ENCODE assay signal across 11 mouse cellular contexts in genomic region chr6:112488821-112489180, GRCm38 (mm10). TPM values are rescaled to one million over a fixed set of nuclear protein-coding genes. Genes with fewer than 3 reads are reported as not detected.
DNase-seq lines count a peak whose midpoint lies in the region; ATAC-seq lines count a peak whose summit lies in the region.
"Had no signal": no experiment of that assay in that cellular context is flagged by ENCODE, and none has a peak within 500 bp of the region (broad histone marks: within the 10 kb centered on the region; RNA-seq: fewer than 3 reads in every experiment).

No protein-coding gene starts in this region.

- no peak overlapping the region for H3K27ac ChIP-seq in kidney, embryonic 16.5 days (ENCODE audit: low read length)
- no peak overlapping the region for H3K27ac ChIP-seq in brown adipose tissue, adult 24 weeks (replicated peaks; ENCODE audit: low read depth, low read length)
- no peak overlapping the region for H3K27ac ChIP-seq in hindbrain, embryonic 16.5 days (ENCODE audit: low read depth, low read length)
- no peak overlapping the region for H3K27ac ChIP-seq in neural tube, embryonic 11.5 days (ENCODE audit: low read depth, low read length)

- peaks cover 12% of the 10 kb centered on the region for H3K4me1 ChIP-seq in kidney, embryonic 16.5 days (ENCODE audit: insufficient read depth, low read length)
- peaks cover 4% of the 10 kb centered on the region; the same call in 1 of the 2 replicates for H3K4me1 ChIP-seq in brown adipose tissue, adult 24 weeks (ENCODE audit: control insufficient read depth, insufficient read depth, insufficient read length, low read length)
- H3K4me1 ChIP-seq in hindbrain, embryonic 16.5 days (ENCODE audit: control insufficient read depth, insufficient read depth, low read depth, low read length) = peaks cover 13% of the 10 kb centered on the region
- peaks cover 3% of the 10 kb centered on the region; the same call in 1 of the 2 replicates for H3K4me1 ChIP-seq in neural tube, embryonic 11.5 days (ENCODE audit: control insufficient read depth, insufficient read depth, low read length)

- no peak; the same call in 1 of the 2 replicates for ATAC-seq in kidney, embryonic 16.5 days (ENCODE audit: low FRiP score, low TSS enrichment)
- no peak for ATAC-seq in hindbrain, embryonic 16.5 days
- no peak for ATAC-seq in neural tube, embryonic 11.5 days (ENCODE audit: insufficient read depth, low FRiP score, low TSS enrichment)
- ATAC-seq: Patski had no signal

- H3K27me3 ChIP-seq in kidney, embryonic 16.5 days (ENCODE audit: insufficient read depth, low read length) = peaks cover 22% of the 10 kb centered on the region
- H3K27me3 ChIP-seq in hindbrain, embryonic 16.5 days (replicated peaks; ENCODE audit: control insufficient read depth, insufficient read depth, low read length) = peaks cover 30% of the 10 kb centered on the region
- peaks cover 28% of the 10 kb centered on the region for H3K27me3 ChIP-seq in neural tube, embryonic 11.5 days (ENCODE audit: control insufficient read depth, insufficient read depth, low read length)
- H3K27me3 ChIP-seq: Patski had no signal

- H3K9me3 ChIP-seq in kidney, embryonic 16.5 days (ENCODE audit: low read length) = no peaks in the 10 kb centered on the region
- H3K9me3 ChIP-seq in hindbrain, embryonic 16.5 days (ENCODE audit: control insufficient read depth, low read length) = no peaks in the 10 kb centered on the region
- no peaks in the 10 kb centered on the region for H3K9me3 ChIP-seq in neural tube, embryonic 11.5 days (ENCODE audit: control insufficient read depth, low read length)

- peak overlapping the region; percentile 50 for H3K4me3 ChIP-seq in kidney, embryonic 16.5 days (ENCODE audit: low read length)
- peak overlapping the region; percentile 2; the same call in 1 of the 2 replicates for H3K4me3 ChIP-seq in brown adipose tissue, adult 24 weeks (ENCODE audit: insufficient read depth, low read depth, low read length)
- peak overlapping the region; percentile 44 for H3K4me3 ChIP-seq in hindbrain, embryonic 16.5 days (ENCODE audit: low read length)
- peak overlapping the region; percentile 18 for H3K4me3 ChIP-seq in neural tube, embryonic 11.5 days (ENCODE audit: low read depth, low read length)

- peak overlapping the region; percentile 78 for H3K4me2 ChIP-seq in kidney, embryonic 16.5 days (replicated peaks; ENCODE audit: low read depth, low read length)
- H3K4me2 ChIP-seq in hindbrain, embryonic 16.5 days (ENCODE audit: low read length) = peak overlapping the region; percentile 66
- peak overlapping the region; percentile 40 for H3K4me2 ChIP-seq in neural tube, embryonic 11.5 days (ENCODE audit: low read depth)

- H3K9ac ChIP-seq in kidney, embryonic 16.5 days (replicated peaks; ENCODE audit: low read length) = no peak overlapping the region; the same call in 1 of the 2 replicates
- peak overlapping the region; percentile 54 for H3K9ac ChIP-seq in hindbrain, embryonic 16.5 days (ENCODE audit: low read depth, low read length)
- H3K9ac ChIP-seq in neural tube, embryonic 11.5 days (ENCODE audit: low read length) = no peak overlapping the region

- no peak for DNase-seq in kidney, adult 8-10 months
- DNase-seq in neural tube, embryonic 11.5 days (ENCODE audit: low spot score) = no peak
- DNase-seq in spleen, postnatal 10 days (ENCODE audit: low spot score in 2 of 2) = no peak
- no peak for DNase-seq in urinary bladder, postnatal 14 days (ENCODE audit: low spot score)
- DNase-seq in right cerebral cortex, adult 18-20 months = no peak
- DNase-seq: spleen, adult 18-20 months had no signal

- WGBS in kidney, embryonic 16.5 days = 31% methylated on average over 24 of the region's 24 CpGs
- WGBS in hindbrain, embryonic 16.5 days = 31% methylated on average over 24 of the region's 24 CpGs
- 30% methylated on average over 24 of the region's 24 CpGs for WGBS in neural tube, embryonic 11.5 days

- no peaks in the 10 kb centered on the region for H3K36me3 ChIP-seq in kidney, embryonic 16.5 days (ENCODE audit: insufficient read depth, low read length)
- no peaks in the 10 kb centered on the region for H3K36me3 ChIP-seq in hindbrain, embryonic 16.5 days (ENCODE audit: control insufficient read depth, insufficient read depth, low read length)
- no peaks in the 10 kb centered on the region for H3K36me3 ChIP-seq in neural tube, embryonic 11.5 days (ENCODE audit: control insufficient read depth, insufficient read depth, low read length)

RNA-seq across cellular contexts. Expression of gene Oxtr, which starts 0.9 kb away (rescaled TPM):
- polyA plus RNA-seq in kidney, embryonic 16.5 days (2015; fragmentation: Nextera tagmentation; extraction: Ambion mirVana) = 6.4 and 7.2 TPM in 2 replicates
- 0.71 and 0.79 TPM in 2 replicates for polyA plus RNA-seq in brown adipose tissue, adult 24 weeks (2012; ENCODE audit: insufficient read depth, insufficient read length, missing spikeins)
- polyA plus RNA-seq in hindbrain, embryonic 16.5 days (2015; fragmentation: Nextera tagmentation; extraction: Ambion mirVana) = 2.4 and 2.9 TPM in 2 replicates
- polyA plus RNA-seq in neural tube, embryonic 11.5 days (2014; fragmentation: Nextera tagmentation; extraction: Ambion mirVana) = 0.52 and 0.55 TPM in 2 replicates
- polyA plus RNA-seq: liver, adult 2 months had no signal

RNA-seq across cellular contexts. Expression of gene Cav3, which starts 29.5 kb away (rescaled TPM):
- polyA plus RNA-seq in kidney, embryonic 16.5 days (2015; fragmentation: Nextera tagmentation; extraction: Ambion mirVana) = 2.3 and 3.2 TPM in 2 replicates
- 1.6 TPM in 1 of 2 replicates, not detected in the other for polyA plus RNA-seq in brown adipose tissue, adult 24 weeks (2012; ENCODE audit: insufficient read depth, insufficient read length, missing spikeins)
- polyA plus RNA-seq in hindbrain, embryonic 16.5 days (2015; fragmentation: Nextera tagmentation; extraction: Ambion mirVana) = 2.3 TPM in 1 of 2 replicates, not detected in the other
- 0.35 and 0.86 TPM in 2 replicates for polyA plus RNA-seq in neural tube, embryonic 11.5 days (2014; fragmentation: Nextera tagmentation; extraction: Ambion mirVana)
- polyA plus RNA-seq: liver, adult 2 months; Patski had no signal
